Mouse (Mus musculus) large intestine, adult 2 months (tissue): ENCODE results near the gene Dusp8. TPM values are rescaled to one million over a fixed set of nuclear protein-coding genes. Genes with fewer than 3 reads are reported as not detected.

Experiments
- DNase-seq: peaks from one replicate; pipeline ENCODE4 v3.0.0-alpha.2; 2012; ENCODE audit warnings: low read depth, low spot score
- WGBS: fragments of 180-500 bp; shearing (Covaris S2); methylation state at CpG from one replicate; pipeline ENCODE4 v1.1.7; 2018; 5-methylcytosine and 5-hydroxymethylcytosine counted together
- polyA plus RNA-seq: library from polyadenylated mRNA; depleted of rRNA; stranded (reverse); fragments of >200 nt; gene quantifications from 2 replicates; pipeline ENCODE4 v1.2.3, GENCODE M21; 2012; rRNA removed

Dusp8 gene
- polyA plus RNA-seq, 1 experiment: 8.1 TPM

GRCm38 (mm10) chr7:142057121-142057520 lies 38.5 kb downstream of the Dusp8 start:
- 43% methylated on average over 1 of the region's 1 CpGs for WGBS

GRCm38 (mm10) chr7:142056601-142057061 lies 39.0 kb downstream of the Dusp8 start:
- DNase-seq: no peak
- WGBS: 26% methylated on average over 1 of the region's 1 CpGs

More at GRCm38 (mm10) chr7:142057121-142057520, 38.5 kb downstream of the Dusp8 start:
- no peak for DNase-seq

- WGBS: 77% methylated on average over 3 of the region's 3 CpGs
- no peak for DNase-seq
These were observed 40.2 kb downstream of the Dusp8 start for GRCm38 (mm10) chr7:142055431-142055830.

- no peak for DNase-seq
These were observed 45.1 kb downstream of the Dusp8 start for GRCm38 (mm10) chr7:142050536-142050935.

GRCm38 (mm10) chr7:142045932-142046331 lies 49.7 kb downstream of the Dusp8 start:
- WGBS: 24% methylated on average over 1 of the region's 1 CpGs
- DNase-seq: no peak

- DNase-seq: no peak
- 24% methylated on average over 2 of the region's 2 CpGs for WGBS
These were observed 50.3 kb downstream of the Dusp8 start for GRCm38 (mm10) chr7:142045344-142045743.

- WGBS: 82% methylated on average over 3 of the region's 3 CpGs
These were observed 54.9 kb downstream of the Dusp8 start for GRCm38 (mm10) chr7:142040756-142041155.

GRCm38 (mm10) chr7:142037553-142038170 lies 58.0 kb downstream of the Dusp8 start:
- WGBS: 49% methylated on average over 4 of the region's 4 CpGs
- DNase-seq: no peak

More at GRCm38 (mm10) chr7:142040756-142041155, 54.9 kb downstream of the Dusp8 start:
- DNase-seq: no peak

GRCm38 (mm10) chr7:142035048-142035811 lies 60.4 kb downstream of the Dusp8 start:
- WGBS: 29% methylated on average over 2 of the region's 2 CpGs
- DNase-seq: peak; percentile 80

GRCm38 (mm10) chr7:142034198-142034597 lies 61.4 kb downstream of the Dusp8 start:
- 17% methylated on average over 2 of the region's 2 CpGs for WGBS
- peak; percentile 99 for DNase-seq

GRCm38 (mm10) chr7:142030073-142030472 lies 65.6 kb downstream of the Dusp8 start:
- no peak for DNase-seq

Other genes with a start within 250 kb of the Dusp8 start
- 53.0 and 95.0 TPM in 2 replicates for gene Tollip, start 177.3 kb downstream of the Dusp8 start, polyA plus RNA-seq
- gene Brsk2, start 146.1 kb downstream of the Dusp8 start, polyA plus RNA-seq: 0.62 and 0.82 TPM in 2 replicates
- gene Mob2, start 34.8 kb downstream of the Dusp8 start, polyA plus RNA-seq: 52.5 and 62.4 TPM in 2 replicates
- gene Gm45618, start 24.9 kb upstream of the Dusp8 start, polyA plus RNA-seq: not detected in 2 replicates
- not detected in 2 replicates for gene Gm39115, start 40.2 kb upstream of the Dusp8 start, polyA plus RNA-seq
- not detected in 2 replicates for gene Gm45337, start 48.8 kb upstream of the Dusp8 start, polyA plus RNA-seq
- not detected in 2 replicates for gene Gm29735, start 61.3 kb upstream of the Dusp8 start, polyA plus RNA-seq
- gene Gm4553, start 69.9 kb upstream of the Dusp8 start, polyA plus RNA-seq: not detected in 2 replicates
- gene Krtap5-2, start 80.2 kb upstream of the Dusp8 start, polyA plus RNA-seq: not detected in 2 replicates
- gene Gm10153, start 94.5 kb upstream of the Dusp8 start, polyA plus RNA-seq: not detected in 2 replicates
- 0.42 TPM in 1 of 2 replicates, not detected in the other for gene Krtap5-3, start 105.5 kb upstream of the Dusp8 start, polyA plus RNA-seq
- not detected in 2 replicates for gene Gm7579, start 116.0 kb upstream of the Dusp8 start, polyA plus RNA-seq
- not detected in 2 replicates for gene Krtap5-5, start 134.1 kb upstream of the Dusp8 start, polyA plus RNA-seq
- not detected in 2 replicates for gene Gm40460, start 145.2 kb upstream of the Dusp8 start, polyA plus RNA-seq
- gene Gm2431, start 162.5 kb upstream of the Dusp8 start, polyA plus RNA-seq: not detected in 2 replicates
- not detected in 2 replicates for gene Gm4559, start 178.5 kb upstream of the Dusp8 start, polyA plus RNA-seq
- not detected in 2 replicates for gene Krtap5-1, start 201.3 kb upstream of the Dusp8 start, polyA plus RNA-seq
- not detected in 2 replicates for gene Krtap5-4, start 207.7 kb upstream of the Dusp8 start, polyA plus RNA-seq